Mouse (Mus musculus): Measurements from ENCODE around the gene Hadha. TPM values are rescaled to one million over a fixed set of nuclear protein-coding genes. Genes with fewer than 3 reads are reported as not detected.

Hadha gene
- polyA plus RNA-seq, 1 experiment from 2014 or later, result 124 TPM

DNA sequence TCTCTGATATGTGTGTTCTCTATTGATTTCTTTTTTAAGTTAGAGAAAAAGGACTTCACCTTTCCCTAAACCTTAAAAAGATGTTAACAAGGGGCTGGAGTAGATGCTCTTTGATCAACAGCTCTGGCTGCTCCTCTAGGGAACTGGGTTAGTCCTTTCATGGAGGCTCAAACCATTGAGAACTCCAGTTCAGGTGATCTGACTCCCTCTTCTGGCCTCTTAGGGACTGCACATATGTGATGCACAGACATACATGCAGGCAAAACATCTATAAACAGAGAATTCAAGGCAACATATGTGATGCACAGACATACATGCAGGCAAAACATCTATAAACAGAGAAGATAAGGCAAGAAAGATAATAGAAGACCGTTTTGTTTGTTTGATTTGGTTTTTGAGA, 37.5 kb upstream of the Hadha start:
- ATAC-seq (ENCODE audit: insufficient read depth), result no peak
- no peak for DNase-seq
- no peaks in the 10 kb centered on the region for H3K27me3 ChIP-seq (ENCODE audit: insufficient read depth, low read length)
- no peak overlapping the region for H3K4me3 ChIP-seq (ENCODE audit: low read depth, low read length)
- TF ChIP-seq CTCF (IDR thresholded peaks at IDR 0.05; ENCODE audit: low read depth), result peak; percentile 33; the same call in 1 of the 2 replicates
- H3K4me1 ChIP-seq (ENCODE audit: insufficient read depth), result no peaks in the 10 kb centered on the region
- peaks cover 7% of the 10 kb centered on the region; the same call in 1 of the 2 replicates for H3K36me3 ChIP-seq (ENCODE audit: insufficient read depth)
- no peak overlapping the region for H3K4me2 ChIP-seq
- no peak overlapping the region for H3K9ac ChIP-seq
- H3K9me3 ChIP-seq (ENCODE audit: low read depth, low read length), result no peaks in the 10 kb centered on the region
- H3K27ac ChIP-seq (ENCODE audit: low read depth), result no peak overlapping the region
- 53% methylated on average over 1 of the region's 1 CpGs for WGBS

DNA sequence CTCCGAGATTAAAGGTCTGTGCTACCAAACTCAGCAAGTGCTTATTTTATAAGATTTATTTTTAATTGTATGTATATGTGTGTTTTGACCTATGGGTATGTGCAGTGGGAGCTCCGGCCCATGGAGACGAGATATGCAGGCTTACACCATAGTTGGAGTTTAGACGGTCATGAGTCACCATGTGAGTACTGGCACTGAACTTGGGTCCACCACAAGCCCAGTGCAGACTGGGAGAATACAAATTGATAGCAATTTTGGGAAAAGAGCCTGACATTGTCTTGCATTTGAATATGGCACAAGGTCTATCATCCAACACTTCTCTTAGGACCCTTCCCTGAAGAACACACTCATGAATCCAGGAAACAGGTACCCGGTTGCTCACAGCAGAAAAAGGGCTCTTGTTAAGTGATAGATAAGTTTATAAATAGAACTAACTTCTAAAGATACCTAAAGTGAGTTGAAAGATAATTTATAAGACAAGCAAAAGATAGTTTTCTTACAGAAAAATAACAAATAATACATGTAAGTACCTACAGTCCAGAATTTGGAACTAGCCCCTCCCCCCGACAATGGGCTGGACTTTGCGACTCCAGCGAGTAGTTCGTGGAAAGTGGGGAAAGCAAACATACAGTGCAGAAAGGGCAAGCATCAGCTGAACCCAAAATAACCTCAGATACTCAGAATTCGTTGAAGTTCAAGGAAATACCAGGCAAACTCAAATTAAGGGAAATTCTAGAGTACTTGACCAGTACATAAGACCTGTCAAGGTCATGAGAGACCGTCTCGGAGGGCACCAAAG, 32.9 kb upstream of the Hadha start:
- DNase-seq (no peak), ATAC-seq (ENCODE audit: insufficient read depth) (no peak)
- Histone ChIP-seq H3K27me3 (ENCODE audit: insufficient read depth, low read length) (no peaks in the 10 kb centered on the region), H3K4me1 (ENCODE audit: insufficient read depth) (no peaks in the 10 kb centered on the region), H3K9me3 (ENCODE audit: low read depth, low read length) (no peaks in the 10 kb centered on the region), H3K4me3 (ENCODE audit: low read depth, low read length) (no peak overlapping the region), H3K9ac (no peak overlapping the region), H3K4me2 (no peak overlapping the region), H3K27ac (ENCODE audit: low read depth) (no peak overlapping the region), H3K36me3 (ENCODE audit: insufficient read depth) (peaks cover 38% of the 10 kb centered on the region)
- no peak for TF ChIP-seq CTCF (IDR thresholded peaks at IDR 0.05; ENCODE audit: low read depth)
- WGBS, result 87% methylated on average over 12 of the region's 12 CpGs

DNA sequence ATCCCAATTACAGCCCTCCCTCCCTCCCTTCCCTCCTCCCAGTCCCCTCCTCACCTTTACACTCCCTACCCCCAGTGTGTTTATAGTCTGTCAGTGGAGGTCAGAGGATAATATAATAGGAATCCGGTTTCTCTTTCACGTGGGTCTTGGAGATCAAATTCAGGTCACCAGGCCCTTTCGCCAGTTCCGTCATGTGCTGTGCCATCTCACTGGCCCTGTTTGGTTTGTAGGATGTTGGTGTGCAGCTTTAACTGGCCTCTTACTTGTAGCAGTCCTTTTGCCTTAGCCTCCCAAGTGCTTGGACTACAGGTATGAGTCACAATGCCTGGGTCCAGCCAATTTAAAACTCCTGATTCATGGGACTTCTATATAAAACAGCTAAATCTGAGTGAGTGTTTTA, 20.8 kb upstream of the Hadha start:
- WGBS, result 42% methylated on average over 4 of the region's 4 CpGs
- DNase-seq (no peak), ATAC-seq (ENCODE audit: insufficient read depth) (no peak)
- no peaks in the 10 kb centered on the region for H3K9me3 ChIP-seq (ENCODE audit: low read depth, low read length)
- peaks cover 90% of the 10 kb centered on the region for H3K36me3 ChIP-seq (ENCODE audit: insufficient read depth)
- no peak overlapping the region for H3K9ac ChIP-seq
- H3K4me1 ChIP-seq (ENCODE audit: insufficient read depth), result no peaks in the 10 kb centered on the region
- no peak overlapping the region for H3K4me3 ChIP-seq (ENCODE audit: low read depth, low read length)
- H3K27ac ChIP-seq (ENCODE audit: low read depth), result no peak overlapping the region
- no peaks in the 10 kb centered on the region for H3K27me3 ChIP-seq (ENCODE audit: insufficient read depth, low read length)
- H3K4me2 ChIP-seq, result no peak overlapping the region
- TF ChIP-seq CTCF (IDR thresholded peaks at IDR 0.05; ENCODE audit: low read depth), result no peak

GRCm38 (mm10) chr5:30172931-30173692, 18.1 kb upstream of the Hadha start:
- Histone ChIP-seq H3K27ac (ENCODE audit: low read depth) (no peak overlapping the region), H3K4me1 (ENCODE audit: insufficient read depth) (no peaks in the 10 kb centered on the region), H3K4me2 (no peak overlapping the region), H3K27me3 (ENCODE audit: insufficient read depth, low read length) (no peaks in the 10 kb centered on the region), H3K36me3 (ENCODE audit: insufficient read depth) (peaks cover 88% of the 10 kb centered on the region), H3K9me3 (ENCODE audit: low read depth, low read length) (no peaks in the 10 kb centered on the region), H3K9ac (no peak overlapping the region), H3K4me3 (ENCODE audit: low read depth, low read length) (no peak overlapping the region)
- ATAC-seq (ENCODE audit: insufficient read depth) (no peak), DNase-seq (peak; percentile 35)
- TF ChIP-seq CTCF (IDR thresholded peaks at IDR 0.05; ENCODE audit: low read depth), result no peak
- WGBS, result 41% methylated on average over 20 of the region's 20 CpGs

- H3K27ac ChIP-seq (ENCODE audit: low read depth), result no peak overlapping the region
- H3K36me3 ChIP-seq (ENCODE audit: insufficient read depth), result peaks cover 85% of the 10 kb centered on the region
- no peak for DNase-seq
Measured at GRCm38 (mm10) chr5:30172115-30172514, 17.2 kb upstream of the Hadha start.

GRCm38 (mm10) chr5:30170303-30170940, 15.5 kb upstream of the Hadha start:
- no peaks in the 10 kb centered on the region for H3K4me1 ChIP-seq (ENCODE audit: insufficient read depth)
- no peak overlapping the region for H3K4me3 ChIP-seq (ENCODE audit: low read depth, low read length)
- H3K27ac ChIP-seq (ENCODE audit: low read depth), result no peak overlapping the region
- no peaks in the 10 kb centered on the region for H3K27me3 ChIP-seq (ENCODE audit: insufficient read depth, low read length)
- H3K9me3 ChIP-seq (ENCODE audit: low read depth, low read length), result no peaks in the 10 kb centered on the region
- no peak for TF ChIP-seq CTCF (IDR thresholded peaks at IDR 0.05; ENCODE audit: low read depth)
- H3K4me2 ChIP-seq, result no peak overlapping the region
- no peak overlapping the region for H3K9ac ChIP-seq
- ATAC-seq (ENCODE audit: insufficient read depth) (no peak), DNase-seq (no peak)
- WGBS, result 75% methylated on average over 5 of the region's 5 CpGs
- H3K36me3 ChIP-seq (ENCODE audit: insufficient read depth), result peaks cover 70% of the 10 kb centered on the region

More at GRCm38 (mm10) chr5:30172115-30172514, 17.2 kb upstream of the Hadha start:
- H3K9me3 ChIP-seq (ENCODE audit: low read depth, low read length), result no peaks in the 10 kb centered on the region
- H3K4me2 ChIP-seq, result no peak overlapping the region
- TF ChIP-seq CTCF (IDR thresholded peaks at IDR 0.05; ENCODE audit: low read depth), result no peak
- H3K27me3 ChIP-seq (ENCODE audit: insufficient read depth, low read length), result no peaks in the 10 kb centered on the region
- no peak for ATAC-seq (ENCODE audit: insufficient read depth)
- no peak overlapping the region for H3K4me3 ChIP-seq (ENCODE audit: low read depth, low read length)
- no peaks in the 10 kb centered on the region for H3K4me1 ChIP-seq (ENCODE audit: insufficient read depth)
- no peak overlapping the region for H3K9ac ChIP-seq
